Mouse (Mus musculus): ENCODE data around the gene Aasdh. TPM values are rescaled to one million over a fixed set of nuclear protein-coding genes. Genes with fewer than 3 reads are reported as not detected.

Aasdh gene
- polyA plus RNA-seq, 1 experiment from 2014 or later = 18.5 TPM

DNA sequence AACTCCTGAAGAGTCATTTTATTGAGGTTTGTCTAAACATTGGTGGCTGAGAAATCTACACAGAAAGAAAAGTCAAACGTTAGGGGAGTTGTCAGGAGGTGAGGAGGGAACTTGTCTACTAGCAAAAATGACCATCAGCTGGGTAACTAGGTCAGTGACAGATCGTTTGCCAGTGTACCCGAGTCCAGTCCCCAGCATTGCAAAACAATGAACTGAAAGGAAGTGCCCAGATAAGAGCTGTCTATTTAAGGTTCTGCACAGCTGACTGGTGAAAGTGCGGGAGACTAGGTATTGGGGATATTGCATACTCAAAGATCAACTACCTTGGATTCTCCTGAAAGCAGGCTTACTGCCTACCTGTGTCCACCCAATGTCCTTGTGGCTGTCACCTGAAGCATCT, 3.2 kb downstream of the Aasdh start:
- no peak for ATAC-seq (ENCODE audit: low FRiP score, low read depth)

DNA sequence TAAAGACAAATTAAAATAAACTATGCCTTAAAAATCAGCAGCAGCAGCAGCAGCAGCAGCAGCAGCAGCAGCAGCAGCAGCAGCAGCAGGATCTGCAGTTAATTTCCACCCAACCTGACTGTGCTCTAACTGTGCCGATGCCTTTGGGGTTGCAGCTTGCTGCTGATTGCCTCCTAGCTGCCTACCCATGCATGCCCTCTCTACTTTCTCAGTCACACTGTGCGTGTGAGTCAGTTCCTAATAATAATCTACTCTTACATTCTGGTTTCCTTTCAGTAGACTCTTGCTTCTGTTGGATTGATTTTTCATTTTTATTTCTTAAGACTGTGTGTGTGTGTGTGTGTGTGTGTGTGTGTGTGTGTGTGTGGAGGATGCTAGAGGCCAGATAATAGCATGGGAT, 12.2 kb downstream of the Aasdh start:
- Histone ChIP-seq H3K4me2 (replicated peaks) (no peak overlapping the region), H3K9me3 (no peaks in the 10 kb centered on the region), H3K36me3 (peaks cover 34% of the 10 kb centered on the region), H3K27me3 (replicated peaks) (no peaks in the 10 kb centered on the region), H3K4me3 (no peak overlapping the region), H3K27ac (no peak overlapping the region), H3K9ac (no peak overlapping the region), H3K4me1 (no peaks in the 10 kb centered on the region)
- no peak for ATAC-seq (ENCODE audit: low FRiP score, low read depth)
- 94% methylated on average over 2 of the region's 2 CpGs for WGBS

More for the DNA sequence above, 3.2 kb downstream of the Aasdh start:
- Histone ChIP-seq H3K4me2 (replicated peaks) (no peak overlapping the region), H3K36me3 (peaks cover 5% of the 10 kb centered on the region; the same call in 1 of the 2 replicates), H3K9me3 (no peaks in the 10 kb centered on the region), H3K27me3 (replicated peaks) (no peaks in the 10 kb centered on the region), H3K27ac (no peak overlapping the region), H3K9ac (no peak overlapping the region), H3K4me1 (peaks cover 5% of the 10 kb centered on the region; the same call in 1 of the 2 replicates), H3K4me3 (no peak overlapping the region)
- 85% methylated on average over 4 of the region's 4 CpGs for WGBS

GRCm38 (mm10) chr5:76892608-76893007, 12.7 kb downstream of the Aasdh start:
- Histone ChIP-seq H3K36me3 (peaks cover 33% of the 10 kb centered on the region), H3K9ac (no peak overlapping the region), H3K27me3 (replicated peaks) (no peaks in the 10 kb centered on the region)

DNA sequence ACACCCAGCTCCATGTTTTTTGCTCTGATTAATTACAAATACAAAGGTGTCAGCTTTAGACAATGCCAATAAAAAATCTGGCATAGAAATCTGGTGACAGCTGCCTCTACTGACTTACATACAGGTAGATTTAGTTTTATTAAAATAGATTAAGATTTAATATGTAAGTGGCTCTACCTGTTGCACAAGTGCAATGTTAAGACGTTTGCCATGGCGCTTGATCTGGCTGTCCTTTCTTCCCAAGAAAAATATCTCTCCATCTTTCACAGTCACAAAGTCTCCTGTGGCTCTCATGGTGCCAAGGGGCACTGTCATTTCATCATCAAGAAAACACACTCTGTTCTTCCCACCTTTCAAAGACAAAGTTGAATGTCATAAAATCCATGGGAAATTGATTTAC, 18.3 kb downstream of the Aasdh start:
- Histone ChIP-seq H3K27ac (no peak overlapping the region), H3K4me3 (no peak overlapping the region), H3K9me3 (no peaks in the 10 kb centered on the region), H3K36me3 (peaks cover 42% of the 10 kb centered on the region), H3K27me3 (replicated peaks) (no peaks in the 10 kb centered on the region), H3K9ac (no peak overlapping the region), H3K4me1 (no peaks in the 10 kb centered on the region), H3K4me2 (replicated peaks) (no peak overlapping the region)
- 91% methylated on average over 2 of the region's 2 CpGs for WGBS
- ATAC-seq (ENCODE audit: low FRiP score, low read depth) = no peak

More at GRCm38 (mm10) chr5:76892608-76893007, 12.7 kb downstream of the Aasdh start:
- Histone ChIP-seq H3K27ac (no peak overlapping the region), H3K9me3 (no peaks in the 10 kb centered on the region), H3K4me3 (no peak overlapping the region), H3K4me1 (no peaks in the 10 kb centered on the region), H3K4me2 (replicated peaks) (no peak overlapping the region)
- ATAC-seq (ENCODE audit: low FRiP score, low read depth) = no peak
- 90% methylated on average over 2 of the region's 2 CpGs for WGBS

- Histone ChIP-seq H3K27ac (no peak overlapping the region), H3K36me3 (peaks cover 35% of the 10 kb centered on the region), H3K27me3 (replicated peaks) (no peaks in the 10 kb centered on the region), H3K9me3 (no peaks in the 10 kb centered on the region), H3K4me2 (replicated peaks) (no peak overlapping the region), H3K9ac (no peak overlapping the region), H3K4me1 (no peaks in the 10 kb centered on the region), H3K4me3 (no peak overlapping the region)
- ATAC-seq (ENCODE audit: low FRiP score, low read depth) = no peak
- 97% methylated on average over 1 of the region's 1 CpGs for WGBS
Observed at GRCm38 (mm10) chr5:76884107-76884506, 21.2 kb downstream of the Aasdh start.

DNA sequence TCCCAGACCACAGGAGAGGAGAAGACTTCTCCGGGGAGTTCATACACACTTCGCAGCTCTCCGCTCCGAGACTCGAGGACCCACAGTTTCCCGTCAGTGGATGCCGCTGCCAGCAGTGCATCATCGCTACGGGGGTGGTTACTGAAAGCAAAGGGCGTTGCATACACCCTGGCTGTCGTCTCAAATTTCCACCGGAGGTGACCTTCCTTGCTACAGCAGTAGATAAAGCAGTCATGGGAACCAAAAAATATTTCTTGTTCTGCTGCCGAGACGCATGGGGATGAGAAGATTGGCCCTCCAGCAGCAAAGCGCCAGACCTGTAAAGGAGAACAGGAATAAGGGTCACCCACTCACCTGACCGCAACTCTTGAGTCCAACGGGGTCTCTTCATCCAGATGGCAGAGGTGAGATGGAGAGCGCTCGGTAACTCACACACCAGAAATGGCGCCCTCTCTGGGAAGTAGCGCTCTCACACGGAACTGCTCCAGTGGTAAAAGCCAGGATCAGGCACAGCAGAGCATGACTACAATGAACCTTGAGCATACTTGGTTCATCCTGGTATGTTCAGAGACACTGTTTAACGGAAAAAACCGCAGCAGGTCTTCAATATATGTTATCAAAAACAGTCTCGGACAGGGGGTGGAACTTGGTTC, 29.1 kb downstream of the Aasdh start:
- H3K36me3 ChIP-seq = peaks cover 36% of the 10 kb centered on the region
- WGBS = 94% methylated on average over 25 of the region's 25 CpGs

DNA sequence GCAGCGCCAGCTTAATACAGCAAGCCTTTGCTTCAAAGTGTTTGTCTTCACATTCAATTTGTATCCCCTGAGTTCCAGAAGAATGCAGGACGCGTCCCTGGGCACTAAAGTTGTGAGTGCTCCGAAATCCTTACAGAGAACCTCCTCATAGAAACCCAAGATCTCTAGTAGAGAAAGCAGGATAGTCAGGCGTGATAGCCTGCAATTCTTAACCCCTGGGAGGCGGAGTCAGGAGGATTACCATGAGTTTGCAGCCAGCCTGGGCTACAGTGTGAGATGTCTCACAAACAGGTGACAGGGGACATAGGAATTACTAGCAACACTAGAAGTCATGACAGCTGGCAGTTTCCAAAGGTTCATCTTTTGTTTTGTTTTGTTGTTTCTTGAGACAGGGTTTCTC, 35.8 kb downstream of the Aasdh start:
- no peak overlapping the region for H3K4me3 ChIP-seq
- ATAC-seq (ENCODE audit: low FRiP score, low read depth) = no peak
- H3K27ac ChIP-seq = no peak overlapping the region
- no peaks in the 10 kb centered on the region for H3K27me3 ChIP-seq (replicated peaks)
- peaks cover 73% of the 10 kb centered on the region for H3K36me3 ChIP-seq
- WGBS = 56% methylated on average over 6 of the region's 6 CpGs
- H3K9ac ChIP-seq = no peak overlapping the region
- no peaks in the 10 kb centered on the region for H3K4me1 ChIP-seq
- H3K4me2 ChIP-seq (replicated peaks) = peak overlapping the region; percentile 45
- no peaks in the 10 kb centered on the region for H3K9me3 ChIP-seq

More for the DNA sequence above, 29.1 kb downstream of the Aasdh start:
- no peak for ATAC-seq (ENCODE audit: low FRiP score, low read depth)
- H3K27me3 ChIP-seq (replicated peaks) = no peaks in the 10 kb centered on the region
- no peak overlapping the region for H3K4me3 ChIP-seq
- H3K4me1 ChIP-seq = no peaks in the 10 kb centered on the region
- no peaks in the 10 kb centered on the region for H3K9me3 ChIP-seq
- no peak overlapping the region for H3K27ac ChIP-seq
- no peak overlapping the region for H3K9ac ChIP-seq
- H3K4me2 ChIP-seq (replicated peaks) = no peak overlapping the region

DNA sequence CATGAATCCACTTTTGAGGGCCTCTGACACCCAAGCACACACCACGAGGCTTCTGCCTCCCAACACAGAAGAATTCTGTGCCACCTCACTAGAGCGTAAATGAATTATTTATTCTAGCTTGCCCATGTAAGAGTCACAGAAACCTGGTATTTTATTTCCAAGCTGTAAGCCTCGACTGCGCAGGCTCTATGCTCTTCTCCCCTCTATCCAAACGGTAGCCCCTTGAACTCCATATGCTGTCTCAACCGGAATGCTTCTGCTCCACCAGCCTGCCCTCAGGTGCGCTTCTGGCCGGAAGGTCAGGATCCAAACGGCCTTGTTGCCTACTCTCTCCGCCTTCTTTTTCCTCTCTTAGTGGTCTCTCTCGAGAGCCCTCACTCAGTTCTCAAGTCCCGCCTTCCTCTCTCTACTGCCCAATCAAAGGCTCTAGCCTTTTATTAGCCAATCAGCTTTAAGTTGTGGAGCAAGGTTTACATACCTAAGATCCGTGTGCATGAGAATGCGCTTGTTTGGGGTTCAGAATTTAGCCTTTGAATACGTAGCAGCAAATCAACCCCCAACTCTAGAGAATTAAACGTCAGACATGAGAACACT, 36.5 kb downstream of the Aasdh start:
- no peak overlapping the region for H3K4me3 ChIP-seq

GRCm38 (mm10) chr5:76866819-76867218, 38.5 kb downstream of the Aasdh start:
- no peak overlapping the region for H3K4me3 ChIP-seq
- no peaks in the 10 kb centered on the region for H3K4me1 ChIP-seq
- no peaks in the 10 kb centered on the region for H3K27me3 ChIP-seq (replicated peaks)
- no peak overlapping the region for H3K27ac ChIP-seq
- no peak overlapping the region for H3K9ac ChIP-seq
- 75% methylated on average over 8 of the region's 8 CpGs for whole genome bisulfite sequencing
- peaks cover 61% of the 10 kb centered on the region for H3K36me3 ChIP-seq
- H3K4me2 ChIP-seq (replicated peaks) = no peak overlapping the region
- no peak for ATAC-seq (ENCODE audit: low FRiP score, low read depth)
- no peaks in the 10 kb centered on the region for H3K9me3 ChIP-seq

More for the DNA sequence above, 36.5 kb downstream of the Aasdh start:
- peak; percentile 37; the same call in 1 of the 2 replicates for ATAC-seq (ENCODE audit: low FRiP score, low read depth)
- Histone ChIP-seq H3K27me3 (replicated peaks) (no peaks in the 10 kb centered on the region), H3K9ac (no peak overlapping the region), H3K36me3 (peaks cover 67% of the 10 kb centered on the region), H3K27ac (no peak overlapping the region), H3K9me3 (no peaks in the 10 kb centered on the region), H3K4me1 (no peaks in the 10 kb centered on the region), H3K4me2 (replicated peaks) (peak overlapping the region; percentile 45)
- 29% methylated on average over 16 of the region's 16 CpGs for WGBS

- H3K4me1 ChIP-seq = peaks cover 11% of the 10 kb centered on the region; the same call in 1 of the 2 replicates
- no peak overlapping the region for H3K4me2 ChIP-seq (replicated peaks)
- no peaks in the 10 kb centered on the region for H3K9me3 ChIP-seq
- H3K27ac ChIP-seq = no peak overlapping the region
- H3K4me3 ChIP-seq = 0 out of 2 replicates have a peak overlapping the region, but pooled peaks have one; percentile 1
- H3K27me3 ChIP-seq (replicated peaks) = peaks cover 30% of the 10 kb centered on the region
- H3K9ac ChIP-seq = no peak overlapping the region
- no peak for ATAC-seq (ENCODE audit: low FRiP score, low read depth)
- WGBS = 77% methylated on average over 13 of the region's 13 CpGs
- H3K36me3 ChIP-seq = peaks cover 50% of the 10 kb centered on the region
Observed at GRCm38 (mm10) chr5:76858444-76858843, 46.9 kb downstream of the Aasdh start.

- no peaks in the 10 kb centered on the region for H3K9me3 ChIP-seq
- peak overlapping the region; percentile 13 for H3K4me3 ChIP-seq
- peak overlapping the region; percentile 45 for H3K4me2 ChIP-seq (replicated peaks)
- H3K27ac ChIP-seq = no peak overlapping the region
- H3K4me1 ChIP-seq = peaks cover 11% of the 10 kb centered on the region; the same call in 1 of the 2 replicates
- peaks cover 56% of the 10 kb centered on the region for H3K36me3 ChIP-seq
- H3K27me3 ChIP-seq (replicated peaks) = peaks cover 30% of the 10 kb centered on the region
- 21% methylated on average over 62 of the region's 62 CpGs for WGBS
- no peak for ATAC-seq (ENCODE audit: low FRiP score, low read depth)
- no peak overlapping the region; the same call in 1 of the 2 replicates for H3K9ac ChIP-seq
Observed at GRCm38 (mm10) chr5:76857103-76858015, 48.0 kb downstream of the Aasdh start.
